Mouse (Mus musculus) left cerebral cortex, adult 9 months (tissue): ENCODE results near the gene Slc39a13.
"Not testable (repeated sequence)": the region's sequence is repeated elsewhere in the genome, so short reads cannot be mapped to it uniquely, and the experiment has no call there.

ENCODE experiments used
- DNase-seq, 2 experiments: peaks; one replicate each; pipeline ENCODE4 v3.0.0; 2022; ENCODE audit warnings: low spot score in 2 of 2

Gene Slc39a13

DNA sequence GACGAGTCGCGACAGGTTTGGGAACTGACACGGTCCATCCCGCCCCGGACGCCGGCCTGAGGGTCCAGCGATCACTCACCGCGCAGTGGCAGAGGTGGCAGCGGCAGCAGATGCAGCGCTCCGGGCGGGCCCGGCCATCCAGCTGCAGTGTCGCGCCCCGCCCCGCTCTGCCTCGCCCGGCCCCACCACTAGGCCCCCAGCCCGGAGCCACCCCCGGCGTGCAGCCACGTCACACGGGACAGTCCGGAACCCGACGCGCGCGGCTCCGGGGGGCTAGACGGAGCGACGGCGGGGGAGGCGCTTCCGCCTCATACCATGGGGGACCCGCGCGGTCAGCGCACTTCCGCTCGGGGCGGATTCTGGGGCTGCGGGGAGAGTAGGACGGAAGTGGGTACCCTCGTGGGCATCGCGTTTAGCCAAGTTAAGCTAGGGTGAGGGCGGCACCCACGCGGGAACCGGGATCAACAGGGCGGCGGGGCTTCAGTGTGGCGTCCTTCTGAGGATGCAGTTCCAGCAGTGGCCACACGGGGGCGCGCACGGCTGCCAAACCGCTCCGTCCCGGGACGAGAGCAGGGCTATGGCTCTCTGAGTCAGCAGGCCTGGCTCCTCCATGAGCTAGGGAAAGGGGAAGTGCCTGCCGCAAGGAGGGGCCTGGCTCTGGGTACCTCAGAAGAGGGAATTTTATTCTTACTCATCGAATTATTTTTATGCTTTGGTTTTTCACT lies at the start of gene Slc39a13:
Gene Slc39a13, minus strand, starts transcription at position 342 of the 725 bp plus-strand sequence.
- DNase-seq: peak; percentile 94 to 97

DNA sequence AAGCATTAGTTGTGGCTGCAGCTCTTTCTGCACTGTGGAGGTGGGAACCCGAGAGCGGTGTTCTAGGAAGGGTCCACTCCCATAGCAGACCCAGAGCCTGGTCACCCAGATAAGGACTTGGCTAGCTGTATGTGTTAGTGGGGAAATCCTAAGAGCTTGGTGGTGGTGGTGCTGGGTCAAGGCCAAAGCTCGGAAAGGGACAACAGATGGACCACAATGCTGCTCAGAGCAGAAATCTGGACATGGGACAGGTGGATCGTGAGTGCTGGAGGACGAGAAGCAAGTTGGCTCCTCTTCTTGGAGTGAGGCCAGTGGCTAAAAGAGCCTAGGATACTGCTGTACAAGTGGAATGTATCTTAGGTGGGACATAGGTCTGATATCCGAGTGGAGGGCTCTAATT lies 49.3 kb upstream of the Slc39a13 start:
- DNase-seq: no peak

DNA sequence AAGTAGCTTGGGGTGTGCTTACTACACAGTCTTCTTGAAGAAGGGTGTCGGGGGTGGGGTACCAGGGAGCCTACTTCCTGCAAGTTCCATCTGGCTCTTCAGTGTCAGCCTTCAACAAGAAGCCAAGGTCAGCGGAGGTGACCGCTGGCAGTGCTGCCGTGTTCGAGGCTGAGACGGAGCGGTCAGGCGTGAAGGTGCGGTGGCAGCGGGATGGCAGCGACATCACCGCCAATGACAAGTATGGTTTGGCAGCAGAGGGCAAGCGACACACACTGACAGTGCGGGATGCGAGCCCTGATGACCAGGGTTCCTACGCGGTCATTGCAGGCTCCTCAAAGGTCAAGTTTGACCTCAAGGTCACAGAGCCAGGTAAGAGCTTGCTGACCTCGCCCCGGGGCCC lies 48.8 kb upstream of the Slc39a13 start:
- DNase-seq: no peak

DNA sequence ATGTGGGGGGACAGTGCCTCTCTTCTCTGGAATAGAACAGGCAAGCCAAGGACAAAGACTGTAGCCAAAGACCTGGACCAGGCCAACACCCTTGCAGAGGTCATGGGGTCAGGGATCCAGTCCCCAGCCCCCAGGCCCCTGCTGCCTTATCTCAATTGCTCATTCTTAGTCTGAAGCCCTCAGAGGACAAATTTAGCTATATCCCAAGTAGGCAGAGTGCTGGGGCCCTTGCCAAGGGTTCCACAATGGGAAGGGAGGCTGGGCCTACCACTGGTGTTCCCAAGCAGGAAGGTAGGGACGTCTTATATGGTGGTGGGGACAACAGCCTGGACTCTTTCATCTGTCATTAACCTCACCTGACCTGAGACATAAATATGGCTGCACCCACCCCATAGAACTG lies 48.4 kb upstream of the Slc39a13 start:
- DNase-seq: no peak

DNA sequence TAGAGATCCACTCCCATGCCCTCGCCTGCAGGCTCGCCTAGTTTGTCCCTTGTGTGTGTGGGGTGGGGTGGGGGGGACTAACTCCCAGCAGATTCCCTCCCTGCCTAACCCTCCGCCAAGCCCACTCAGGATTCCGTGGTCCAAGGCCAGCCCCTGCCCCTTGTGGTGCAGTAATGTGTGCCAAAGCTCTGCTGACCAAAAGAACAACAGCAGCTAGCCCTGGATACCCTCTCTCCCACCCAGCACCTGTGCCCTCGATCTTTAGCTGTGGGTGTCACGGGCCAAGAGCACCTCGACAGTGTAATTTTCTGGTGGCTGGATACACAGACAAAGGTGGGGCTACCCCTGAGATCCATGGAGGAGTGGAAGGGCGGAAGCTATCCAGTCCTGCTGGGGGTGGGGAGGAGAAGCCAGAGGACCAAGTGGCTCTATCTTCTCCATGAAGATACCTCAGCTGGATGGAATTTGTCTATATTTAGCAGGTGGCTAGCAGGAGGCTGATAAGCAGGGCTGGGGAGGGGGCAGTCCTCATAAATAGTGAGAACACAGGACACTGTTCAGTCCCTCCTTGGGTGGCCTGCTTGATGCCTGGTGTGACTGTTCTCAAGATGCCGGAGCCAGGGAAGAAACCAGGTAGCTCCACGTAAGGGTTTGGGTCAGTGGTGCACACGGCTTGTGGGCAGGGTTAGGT lies 47.5 kb upstream of the Slc39a13 start, which contains the start of gene Mybpc3:
Gene Mybpc3, plus strand, starts transcription at position 560 of the 691 bp plus-strand sequence.
- DNase-seq: no peak

DNA sequence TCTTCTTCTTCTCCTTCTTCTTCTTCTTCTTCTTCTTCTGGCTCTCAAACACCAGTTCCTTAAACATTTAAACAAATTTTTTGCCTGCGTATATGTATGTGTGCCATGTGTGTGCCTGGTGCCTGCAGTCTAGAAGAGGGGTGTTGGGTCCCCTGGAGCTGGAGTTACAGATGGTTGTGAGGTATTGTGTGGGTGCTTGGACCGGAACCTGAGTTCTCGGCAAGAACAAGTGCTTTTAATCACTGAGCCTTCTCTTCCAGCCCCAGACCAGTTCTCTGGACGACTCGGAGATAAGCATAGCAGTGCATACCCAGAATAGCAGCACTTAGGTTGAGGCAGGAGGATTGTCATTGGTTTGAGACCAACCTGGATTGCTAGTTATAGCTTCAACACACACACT lies 46.6 kb upstream of the Slc39a13 start:
- no peak for DNase-seq

DNA sequence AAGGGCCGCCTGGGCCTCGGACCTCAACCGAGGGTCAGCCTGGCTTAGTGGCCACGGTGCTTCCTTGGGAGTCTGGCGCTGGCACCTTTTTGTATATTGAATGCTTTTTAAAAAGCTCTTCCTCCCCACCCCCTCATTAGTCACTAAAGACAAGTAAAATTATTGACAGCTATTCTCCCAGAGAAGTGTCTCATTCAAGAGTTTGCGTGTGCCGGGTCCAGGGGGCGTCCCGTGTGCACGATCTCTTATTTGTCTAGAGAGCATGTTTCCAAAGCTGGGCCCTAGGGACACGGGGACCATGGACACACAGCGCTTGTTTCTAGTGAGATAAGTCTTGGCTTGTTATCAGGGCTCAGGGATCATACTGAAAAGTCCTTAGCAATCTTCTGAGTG lies 45.4 kb upstream of the Slc39a13 start:
- no peak for DNase-seq

DNA sequence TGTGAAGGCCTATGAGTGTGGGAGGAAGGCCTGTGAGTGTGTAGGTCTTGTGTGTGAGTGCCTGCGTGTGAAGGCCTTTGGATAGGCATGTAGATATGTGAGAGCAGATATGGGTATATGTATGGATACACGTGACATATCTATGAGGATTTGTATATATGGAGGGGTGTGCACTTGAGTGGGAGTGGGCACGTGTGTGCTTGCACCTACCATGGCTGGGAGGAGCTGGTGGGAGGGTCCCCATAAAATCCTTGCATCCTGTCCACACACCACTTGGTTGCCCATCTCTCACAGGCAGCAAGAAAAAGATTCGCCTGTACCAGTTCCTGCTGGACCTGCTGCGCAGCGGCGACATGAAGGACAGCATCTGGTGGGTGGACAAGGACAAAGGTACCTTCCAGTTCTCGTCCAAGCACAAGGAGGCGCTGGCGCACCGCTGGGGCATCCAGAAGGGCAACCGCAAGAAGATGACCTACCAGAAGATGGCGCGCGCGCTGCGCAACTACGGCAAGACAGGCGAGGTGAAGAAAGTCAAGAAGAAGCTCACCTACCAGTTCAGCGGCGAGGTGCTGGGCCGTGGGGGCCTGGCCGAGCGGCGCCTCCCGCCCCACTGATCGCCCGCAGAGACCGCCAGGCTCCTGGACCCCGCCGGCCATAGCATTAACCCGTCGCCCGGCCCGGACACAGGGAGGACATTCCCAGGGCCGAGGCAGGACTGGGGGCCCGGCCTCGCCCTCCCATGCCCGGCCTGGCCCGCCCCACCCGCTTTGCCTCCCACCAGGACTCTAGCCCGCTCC lies 44.8 kb upstream of the Slc39a13 start:
- DNase-seq: peak; percentile 59 to 96

DNA sequence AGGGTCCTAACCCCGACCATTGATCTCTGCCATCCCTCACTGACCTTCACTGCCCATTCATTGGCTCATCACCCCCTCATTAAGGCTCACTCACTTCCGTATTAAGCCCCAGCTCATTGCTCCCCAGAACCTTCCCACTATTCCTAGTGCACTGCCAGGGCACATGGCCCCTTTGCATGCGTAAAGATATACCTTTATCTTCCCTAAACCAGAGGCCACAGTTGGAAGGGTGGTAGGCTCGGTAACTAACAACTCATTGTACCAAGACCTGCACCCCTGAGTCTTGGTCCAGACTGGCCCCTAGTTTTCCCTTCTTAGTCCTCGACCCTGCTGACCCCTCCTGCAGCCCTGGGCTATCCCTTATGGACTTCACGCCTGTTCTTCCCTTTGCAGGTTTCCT lies 43.6 kb upstream of the Slc39a13 start:
- no peak for DNase-seq

DNA sequence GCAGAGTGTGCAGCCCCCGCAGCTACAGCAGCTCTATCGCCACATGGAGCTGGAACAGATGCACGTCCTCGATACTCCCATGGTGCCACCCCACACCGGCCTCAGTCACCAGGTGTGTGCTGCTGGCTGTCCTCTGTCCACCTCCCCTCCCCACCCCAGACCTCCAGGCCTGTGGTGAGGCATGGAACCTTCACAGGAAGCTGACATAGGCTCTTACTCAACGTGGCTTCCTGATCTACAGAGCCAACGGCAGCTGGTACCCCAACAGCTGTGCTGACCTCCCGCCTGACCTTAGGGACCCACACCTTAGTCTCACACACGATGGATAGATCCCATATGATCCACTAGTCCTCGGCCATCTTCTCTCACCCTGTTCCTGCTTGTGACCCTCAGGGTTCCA lies 43.1 kb upstream of the Slc39a13 start:
- DNase-seq: no peak

DNA sequence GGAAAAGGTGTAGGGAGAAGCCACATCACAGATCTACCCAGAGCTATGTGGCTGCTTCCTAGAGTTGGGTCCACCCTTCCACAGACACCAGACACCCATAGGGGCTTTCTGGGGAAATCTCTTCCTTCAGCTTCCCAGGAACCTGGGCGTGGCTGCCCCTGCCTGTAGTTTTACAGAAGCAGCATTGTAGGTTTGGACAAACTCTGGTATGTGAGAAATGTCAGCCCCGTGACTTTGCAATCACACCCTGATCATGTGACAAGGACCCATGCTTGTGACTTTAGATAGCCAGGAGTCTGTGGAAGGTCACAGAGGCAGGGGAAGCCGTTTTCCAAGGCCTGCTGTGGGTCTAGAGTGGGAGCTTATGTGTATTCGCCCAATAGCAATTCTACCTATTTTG lies 42.3 kb upstream of the Slc39a13 start:
- DNase-seq: no peak

DNA sequence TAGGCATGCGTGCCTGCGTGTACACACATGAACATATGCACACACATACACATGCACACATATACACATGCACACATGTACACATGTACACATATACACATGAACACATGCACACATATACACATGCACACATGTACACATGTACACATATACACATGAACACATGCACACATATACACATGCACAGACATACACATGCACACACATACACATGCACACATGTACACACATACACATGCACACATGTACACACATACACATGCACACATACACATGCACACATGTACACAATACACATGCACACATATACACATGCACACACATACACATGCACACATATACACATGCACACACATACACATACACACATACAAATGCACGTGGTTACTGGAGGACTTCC lies 41.6 kb upstream of the Slc39a13 start:
- DNase-seq: not testable (repeated sequence)

DNA sequence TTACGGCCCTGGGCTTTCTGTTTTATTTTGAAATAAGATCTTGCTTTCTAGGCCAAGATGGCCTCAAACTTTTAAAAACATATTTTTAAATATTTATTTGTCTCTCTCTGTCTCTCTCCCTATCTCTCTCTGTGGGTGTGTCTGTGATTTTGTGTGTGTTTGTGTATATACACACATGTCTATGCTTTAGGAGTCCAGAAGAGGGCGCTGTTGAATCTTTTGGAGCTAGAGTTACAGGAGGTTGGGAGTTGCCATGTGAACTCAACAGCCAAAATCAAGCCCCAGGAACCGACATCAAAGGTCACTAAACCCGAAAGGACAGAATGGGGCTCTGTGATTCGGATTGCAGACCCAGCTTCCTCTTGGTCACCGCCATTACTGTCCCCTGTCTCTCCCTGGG lies 40.2 kb upstream of the Slc39a13 start:
- no peak for DNase-seq

DNA sequence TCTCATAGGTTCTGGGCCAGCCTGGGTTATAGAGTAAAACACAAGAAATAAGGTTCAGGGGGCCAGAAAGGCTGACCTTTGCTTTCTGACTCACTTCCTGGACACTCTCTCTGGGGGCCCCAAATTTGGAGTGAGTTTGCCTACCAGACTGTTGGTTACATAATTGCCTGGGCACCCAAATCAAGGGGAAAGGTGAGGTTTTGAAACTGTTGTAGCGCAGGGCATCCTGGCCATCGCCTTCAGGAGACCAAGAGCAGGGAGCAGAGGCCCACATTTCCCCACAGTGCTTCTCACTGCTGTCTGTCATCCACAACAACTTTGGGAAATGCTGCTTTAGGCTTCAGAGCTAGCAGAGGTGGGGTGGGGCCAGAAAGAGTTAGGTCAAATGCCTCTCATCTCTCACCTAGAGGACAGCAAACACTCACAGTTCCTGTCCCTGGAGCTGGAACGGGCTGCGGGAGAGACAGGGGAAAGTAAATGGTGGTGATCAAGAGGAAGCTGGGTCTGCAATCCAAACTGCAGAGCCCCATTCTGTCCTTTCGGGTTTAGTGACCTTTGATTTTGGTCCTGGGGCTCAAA lies 39.7 kb upstream of the Slc39a13 start:
- DNase-seq: no peak

DNA sequence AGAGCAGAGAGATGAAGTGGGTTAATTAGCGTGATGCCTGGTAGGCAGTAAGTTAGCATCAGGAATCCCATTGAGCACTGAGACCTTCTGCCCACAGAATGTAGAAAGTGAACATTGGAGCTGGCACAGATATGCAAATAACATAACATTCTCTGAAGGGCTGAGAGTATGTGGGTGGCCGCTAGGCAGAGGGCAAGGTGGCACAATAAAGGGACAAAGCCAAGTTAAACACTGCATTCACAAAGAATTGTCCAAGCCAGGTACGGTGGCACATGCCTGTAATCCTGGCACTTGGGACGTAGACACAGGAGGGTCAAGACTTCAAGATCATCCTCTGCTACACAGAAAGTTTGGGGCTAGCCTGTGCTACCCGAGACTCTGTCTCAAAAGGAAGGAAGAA lies 39.0 kb upstream of the Slc39a13 start:
- DNase-seq: no peak

DNA sequence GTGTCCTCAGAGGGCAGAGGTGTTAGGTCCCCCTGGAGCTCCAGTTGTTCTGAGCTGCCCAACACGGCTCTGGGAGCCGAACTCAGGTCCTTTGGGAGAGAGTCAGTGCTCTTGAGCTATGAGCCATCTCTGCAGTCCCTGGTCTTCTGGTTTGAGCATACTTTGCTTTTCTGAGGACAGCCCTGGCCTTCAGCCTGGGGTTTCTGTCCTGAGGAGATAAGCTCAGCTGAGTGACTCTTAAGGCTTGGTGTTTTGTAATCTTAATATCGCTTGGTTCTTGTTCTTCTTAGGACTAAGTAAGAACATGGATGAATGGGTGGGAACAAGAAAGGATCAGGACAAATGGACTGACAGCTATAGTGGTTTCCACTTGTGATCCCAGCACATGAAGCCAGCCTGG lies 37.9 kb upstream of the Slc39a13 start:
- no peak for DNase-seq

DNA sequence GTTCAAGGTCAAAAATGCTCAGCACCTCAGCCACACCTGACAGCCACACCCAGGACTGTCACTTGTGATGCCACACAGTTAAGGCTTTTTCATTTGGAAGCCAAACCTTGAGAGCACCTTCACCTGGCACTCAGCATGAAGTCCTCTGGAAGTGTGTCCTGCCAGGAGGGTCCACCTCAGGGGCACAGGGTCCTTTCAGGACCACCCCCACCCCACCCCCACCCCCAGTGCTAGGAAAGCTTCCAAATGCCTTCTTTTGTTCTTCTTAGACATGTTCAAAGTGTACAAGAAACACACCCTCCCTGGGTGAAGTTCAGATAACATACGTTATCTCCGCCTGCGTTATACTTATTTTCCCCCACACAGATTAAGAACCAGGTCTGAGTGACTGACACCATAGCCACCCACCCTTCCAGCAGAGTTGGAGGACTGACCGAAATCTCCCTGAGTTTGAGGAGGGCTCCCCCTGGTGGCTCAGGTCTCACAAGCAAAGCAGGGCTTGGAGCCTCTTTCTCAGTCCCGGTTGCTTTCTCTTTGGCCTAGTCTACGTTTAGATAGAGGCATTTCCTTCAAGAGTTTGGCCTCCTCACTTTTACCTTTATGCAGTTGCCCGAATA lies 31.0 kb upstream of the Slc39a13 start:
- peak in 1 of 2 experiments; percentile 91 for DNase-seq

DNA sequence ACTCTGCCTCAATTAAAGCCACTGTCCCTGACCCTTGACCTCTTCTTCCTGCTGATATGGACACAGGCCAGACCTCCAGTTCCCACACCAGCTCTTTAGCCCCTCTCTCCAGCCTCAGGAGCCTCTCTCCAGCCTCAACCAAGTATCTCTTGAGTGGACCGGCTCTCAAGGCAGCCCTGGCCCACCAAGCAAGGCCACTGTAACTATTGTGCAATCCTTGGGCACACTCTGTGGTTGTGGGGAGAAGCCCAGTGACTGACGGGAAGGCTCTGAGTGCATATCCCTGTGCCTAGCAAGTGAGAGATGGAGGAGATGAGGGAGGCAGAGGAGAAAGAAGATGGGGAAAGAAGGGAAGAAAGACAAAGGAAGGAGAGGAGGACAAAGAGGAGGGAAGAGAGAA lies 27.9 kb upstream of the Slc39a13 start:
- DNase-seq: no peak

DNA sequence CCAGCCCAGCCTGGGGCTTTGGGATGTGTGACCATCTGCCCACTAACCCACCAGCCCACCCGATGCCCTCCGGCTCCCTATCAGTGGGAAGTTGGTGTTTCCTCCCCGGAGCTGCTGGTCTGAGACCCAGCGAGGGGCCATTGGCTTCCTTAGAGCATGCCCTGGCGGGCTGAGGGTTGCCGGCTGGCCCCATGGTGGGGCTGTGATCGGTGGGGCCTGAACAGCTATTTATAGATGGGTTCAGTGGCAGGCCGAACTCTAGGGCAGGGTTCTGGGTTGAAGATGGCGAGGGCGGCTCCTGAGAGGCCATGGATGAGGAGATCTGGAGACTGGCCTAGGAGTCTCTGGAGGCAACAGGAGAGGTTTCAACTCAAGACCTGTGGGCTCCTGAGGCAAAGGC lies 26.8 kb upstream of the Slc39a13 start:
- no peak for DNase-seq

DNA sequence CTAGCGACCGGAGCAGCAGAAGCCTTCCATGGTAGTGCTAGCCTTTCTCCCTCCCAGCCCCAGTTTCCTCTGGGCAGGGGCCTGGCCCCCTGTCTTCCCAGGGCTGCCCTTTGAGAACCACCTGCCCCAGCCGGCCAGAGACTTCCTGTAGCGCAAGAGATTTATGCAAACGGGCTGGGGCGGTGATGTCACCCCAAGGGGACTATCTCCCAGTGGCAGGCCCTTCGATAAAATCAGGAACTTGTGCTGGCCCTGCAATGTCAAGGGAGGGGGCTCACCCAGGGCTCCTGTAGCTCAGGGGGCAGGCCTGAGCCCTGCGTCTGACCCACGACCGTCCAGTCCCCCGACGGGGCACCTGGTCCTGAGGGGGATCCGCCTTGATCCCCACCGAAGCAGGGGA lies 26.3 kb upstream of the Slc39a13 start:
- no peak for DNase-seq

DNA sequence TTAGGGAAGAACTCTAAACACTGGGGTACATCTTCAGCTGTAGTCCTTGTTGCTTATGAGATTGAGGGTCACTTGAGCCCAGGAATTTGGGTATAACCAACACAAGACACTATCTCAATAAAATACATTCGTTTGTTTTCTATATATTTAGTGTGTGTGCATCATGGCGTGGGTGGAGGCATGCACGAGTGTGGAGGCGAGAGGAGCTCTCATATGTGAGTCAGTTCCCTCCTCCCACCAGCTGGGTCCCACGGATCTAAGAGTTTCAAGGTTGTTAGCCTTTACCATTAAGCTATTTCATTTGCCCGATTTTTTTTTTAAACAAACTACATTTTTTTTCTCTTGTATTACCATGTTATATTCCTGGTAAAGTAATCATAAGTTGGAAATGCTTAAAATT lies 20.6 kb upstream of the Slc39a13 start:
- DNase-seq: peak in 1 of 2 experiments; percentile 62

DNA sequence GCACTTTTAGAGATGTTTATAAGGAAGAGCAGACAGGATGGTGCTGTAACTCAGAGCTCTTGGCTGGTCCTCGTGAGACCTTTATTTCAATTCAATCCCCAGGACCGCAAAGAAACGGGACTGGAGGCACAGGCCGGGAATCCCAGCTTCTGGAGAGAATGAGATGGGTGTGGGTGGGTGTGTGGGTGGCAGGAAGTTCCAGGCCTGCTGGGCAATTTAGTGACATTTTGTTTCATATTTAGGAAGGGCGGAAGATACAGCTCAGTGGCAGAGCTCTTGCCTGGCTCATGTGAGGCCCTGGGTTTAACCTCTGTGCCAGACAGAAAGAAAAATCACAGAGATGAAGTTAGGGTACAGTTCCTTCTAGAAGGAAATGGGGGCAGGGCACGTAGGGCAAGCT lies 20.0 kb upstream of the Slc39a13 start:
- no peak for DNase-seq
